Mouse (Mus musculus): ENCODE results near the gene Ckmt2. TPM values are rescaled to one million over a fixed set of nuclear protein-coding genes. Genes with fewer than 3 reads are reported as not detected.

Gene Ckmt2
- polyA plus RNA-seq, 1 experiment from 2014 or later = not detected

GRCm38 (mm10) chr13:91857427-91857826 lies 19.3 kb downstream of the Ckmt2 start:
- H3K4me1 ChIP-seq = no peaks in the 10 kb centered on the region
- H3K27me3 ChIP-seq = no peaks in the 10 kb centered on the region
- H3K27ac ChIP-seq = no peak overlapping the region
- H3K9ac ChIP-seq = no peak overlapping the region
- no peak overlapping the region for H3K4me2 ChIP-seq (replicated peaks)
- H3K9me3 ChIP-seq = no peaks in the 10 kb centered on the region
- H3K4me3 ChIP-seq = no peak overlapping the region
- 70% methylated on average over 8 of the region's 8 CpGs for WGBS
- ATAC-seq (ENCODE audit: insufficient number of reproducible peaks, insufficient read depth, low FRiP score, low TSS enrichment) = no peak
- no peaks in the 10 kb centered on the region for H3K36me3 ChIP-seq

GRCm38 (mm10) chr13:91854412-91854811 lies 22.3 kb downstream of the Ckmt2 start:
- ATAC-seq (ENCODE audit: insufficient number of reproducible peaks, insufficient read depth, low FRiP score, low TSS enrichment) = no peak
- H3K4me2 ChIP-seq (replicated peaks) = no peak overlapping the region
- no peak overlapping the region for H3K27ac ChIP-seq
- H3K4me1 ChIP-seq = no peaks in the 10 kb centered on the region
- H3K36me3 ChIP-seq = no peaks in the 10 kb centered on the region
- H3K9ac ChIP-seq = no peak overlapping the region
- WGBS = 79% methylated on average over 3 of the region's 3 CpGs
- H3K27me3 ChIP-seq = no peaks in the 10 kb centered on the region
- H3K4me3 ChIP-seq = no peak overlapping the region
- no peaks in the 10 kb centered on the region for H3K9me3 ChIP-seq

DNA sequence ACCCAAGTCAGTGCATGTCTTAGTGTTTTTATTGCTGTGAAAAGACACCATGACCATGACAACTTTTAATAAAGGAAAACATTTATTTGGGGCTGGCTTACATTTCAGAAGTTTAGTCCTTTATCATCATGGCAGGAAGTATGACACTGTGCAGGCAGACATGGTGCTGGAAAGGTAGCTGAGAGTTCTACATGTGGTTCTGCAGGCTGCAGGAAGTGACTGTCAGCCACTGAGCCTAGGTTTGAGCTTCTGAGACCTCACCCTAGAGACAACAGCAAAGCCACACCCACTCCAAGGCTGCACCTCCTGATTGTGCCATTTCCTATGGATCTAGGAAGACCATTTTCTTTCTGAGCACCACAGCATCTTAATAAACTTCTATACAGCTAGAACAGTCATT lies 48.8 kb downstream of the Ckmt2 start:
- no peaks in the 10 kb centered on the region for H3K9me3 ChIP-seq
- ATAC-seq (ENCODE audit: insufficient number of reproducible peaks, insufficient read depth, low FRiP score, low TSS enrichment) = no peak
- H3K36me3 ChIP-seq = no peaks in the 10 kb centered on the region

GRCm38 (mm10) chr13:91826066-91826465 lies 50.6 kb downstream of the Ckmt2 start:
- H3K4me1 ChIP-seq = 0 out of 2 replicates have a peak, but pooled peaks cover 4% of the 10 kb centered on the region

More for the DNA sequence above, 48.8 kb downstream of the Ckmt2 start:
- Histone ChIP-seq H3K9ac (no peak overlapping the region), H3K4me1 (0 out of 2 replicates have a peak, but pooled peaks cover 4% of the 10 kb centered on the region), H3K27me3 (no peaks in the 10 kb centered on the region), H3K4me2 (replicated peaks) (no peak overlapping the region), H3K27ac (no peak overlapping the region), H3K4me3 (no peak overlapping the region)

DNA sequence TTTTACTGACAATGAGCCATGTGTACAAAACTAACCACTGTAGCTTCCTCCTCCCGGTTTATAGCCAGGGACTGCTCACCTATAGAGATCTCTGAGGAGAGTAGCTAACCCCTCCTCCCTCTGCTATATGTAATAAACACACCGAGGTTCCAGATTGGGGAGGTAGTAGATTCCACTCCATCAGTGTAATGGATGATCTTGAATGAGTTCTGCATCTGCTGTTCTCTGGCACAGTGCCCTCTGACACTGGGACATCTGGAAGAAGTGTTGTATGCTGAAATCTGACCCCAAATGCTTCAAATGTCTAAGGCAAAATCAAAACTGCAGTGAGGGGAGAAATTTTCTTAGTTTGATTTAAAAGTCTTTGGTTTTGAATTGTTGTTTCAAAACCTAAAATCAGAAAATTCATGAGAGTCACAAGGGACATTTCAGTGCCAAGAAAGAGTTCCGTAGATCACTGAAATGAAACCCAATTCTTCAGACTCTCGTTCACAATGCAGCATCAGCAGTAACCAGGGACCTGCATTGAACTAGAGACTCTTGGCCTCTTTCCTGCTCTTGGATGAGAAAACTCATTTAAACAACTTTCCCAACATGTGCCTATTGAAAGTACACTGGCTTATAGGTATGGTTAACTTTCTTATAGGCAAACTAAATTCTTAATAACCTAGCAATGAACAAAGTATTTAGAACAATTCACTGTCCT lies 51.7 kb downstream of the Ckmt2 start:
- Histone ChIP-seq H3K27ac (0 out of 2 replicates have a peak overlapping the region, but pooled peaks have one; percentile 31), H3K9ac (no peak overlapping the region), H3K4me1 (0 out of 2 replicates have a peak, but pooled peaks cover 4% of the 10 kb centered on the region), H3K4me3 (no peak overlapping the region), H3K27me3 (no peaks in the 10 kb centered on the region), H3K4me2 (replicated peaks) (no peak overlapping the region), H3K9me3 (no peaks in the 10 kb centered on the region), H3K36me3 (no peaks in the 10 kb centered on the region)
- WGBS = 48% methylated on average over 4 of the region's 4 CpGs
- ATAC-seq (ENCODE audit: insufficient number of reproducible peaks, insufficient read depth, low FRiP score, low TSS enrichment) = no peak

More at GRCm38 (mm10) chr13:91826066-91826465, 50.6 kb downstream of the Ckmt2 start:
- no peaks in the 10 kb centered on the region for H3K9me3 ChIP-seq
- ATAC-seq (ENCODE audit: insufficient number of reproducible peaks, insufficient read depth, low FRiP score, low TSS enrichment) = no peak
- no peaks in the 10 kb centered on the region for H3K27me3 ChIP-seq
- H3K9ac ChIP-seq = no peak overlapping the region
- no peak overlapping the region for H3K27ac ChIP-seq
- no peaks in the 10 kb centered on the region for H3K36me3 ChIP-seq
- no peak overlapping the region for H3K4me2 ChIP-seq (replicated peaks)
- no peak overlapping the region for H3K4me3 ChIP-seq
- WGBS = 77% methylated on average over 2 of the region's 2 CpGs

DNA sequence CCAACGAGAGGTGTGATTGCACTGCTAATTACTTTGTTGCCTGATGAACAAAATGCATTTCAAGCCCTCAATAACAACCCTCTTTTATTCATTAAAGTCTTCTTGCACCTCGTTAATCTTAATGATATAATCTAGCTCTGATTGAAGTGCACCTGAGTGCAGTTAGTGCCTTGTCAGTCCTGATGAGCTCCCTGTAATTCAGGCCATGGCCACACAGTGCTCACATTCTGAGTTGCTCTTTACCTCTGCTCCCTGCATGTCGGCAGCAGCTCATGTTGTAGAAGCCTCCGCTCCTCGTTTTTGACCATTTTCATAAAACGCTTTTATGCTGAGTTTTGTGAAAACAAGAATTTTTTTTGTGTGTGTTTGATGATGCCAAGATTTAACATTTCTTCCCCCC lies 53.0 kb downstream of the Ckmt2 start:
- ATAC-seq (ENCODE audit: insufficient number of reproducible peaks, insufficient read depth, low FRiP score, low TSS enrichment) = no peak
- H3K27me3 ChIP-seq = no peaks in the 10 kb centered on the region
- no peak overlapping the region for H3K4me3 ChIP-seq
- H3K27ac ChIP-seq = no peak overlapping the region
- no peak overlapping the region for H3K9ac ChIP-seq
- 0 out of 2 replicates have a peak, but pooled peaks cover 4% of the 10 kb centered on the region for H3K4me1 ChIP-seq
- no peaks in the 10 kb centered on the region for H3K36me3 ChIP-seq
- H3K9me3 ChIP-seq = no peaks in the 10 kb centered on the region
- no peak overlapping the region for H3K4me2 ChIP-seq (replicated peaks)
- WGBS = 68% methylated on average over 6 of the region's 6 CpGs

DNA sequence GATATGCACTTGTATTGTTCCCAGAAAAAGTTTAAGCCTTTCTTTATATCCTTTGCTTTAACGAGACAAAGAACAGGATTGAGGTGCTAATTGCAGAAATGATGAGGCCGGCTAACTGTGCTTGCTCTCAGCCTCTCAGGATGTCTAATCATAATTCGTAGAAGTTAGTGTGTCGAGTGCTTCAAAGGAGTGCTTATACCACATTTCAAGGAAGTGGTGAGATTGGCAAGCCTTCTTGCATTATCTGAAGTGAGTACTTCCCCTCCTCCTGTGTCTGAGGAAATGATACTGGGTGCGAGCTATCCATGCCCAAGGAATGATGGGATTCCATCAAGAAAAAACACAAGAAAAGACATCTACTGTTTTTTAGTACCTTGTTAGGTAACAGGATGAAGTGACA lies 62.0 kb downstream of the Ckmt2 start:
- no peak overlapping the region for H3K9ac ChIP-seq
- H3K4me1 ChIP-seq = no peaks in the 10 kb centered on the region
- H3K27me3 ChIP-seq = no peaks in the 10 kb centered on the region
- no peaks in the 10 kb centered on the region for H3K36me3 ChIP-seq
- no peak overlapping the region for H3K4me2 ChIP-seq (replicated peaks)
- H3K9me3 ChIP-seq = no peaks in the 10 kb centered on the region
- no peak overlapping the region for H3K27ac ChIP-seq
- 90% methylated on average over 5 of the region's 5 CpGs for WGBS
- H3K4me3 ChIP-seq = no peak overlapping the region
- no peak for ATAC-seq (ENCODE audit: insufficient number of reproducible peaks, insufficient read depth, low FRiP score, low TSS enrichment)

DNA sequence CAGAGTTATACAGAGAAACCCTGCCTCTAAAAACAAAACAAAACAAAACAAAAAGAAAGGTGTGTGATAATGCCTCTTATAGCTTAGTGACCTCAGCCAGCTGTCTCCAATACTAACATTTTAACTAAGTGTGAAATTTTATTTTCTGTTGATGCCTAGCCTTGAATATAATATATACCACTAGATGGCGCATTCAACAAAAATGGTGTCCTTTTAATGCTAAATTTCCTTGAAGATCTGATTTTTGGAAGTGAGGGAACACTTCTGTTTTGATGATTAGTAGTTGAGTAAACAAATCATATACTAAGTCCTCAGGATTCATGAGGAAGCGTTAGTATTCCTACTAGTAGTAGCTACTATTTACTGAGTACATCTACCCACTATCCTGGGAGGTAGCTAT lies 67.2 kb downstream of the Ckmt2 start:
- Histone ChIP-seq H3K27ac (no peak overlapping the region), H3K9me3 (no peaks in the 10 kb centered on the region), H3K4me1 (peaks cover 4% of the 10 kb centered on the region; the same call in 1 of the 2 replicates), H3K4me3 (no peak overlapping the region), H3K27me3 (no peaks in the 10 kb centered on the region), H3K9ac (no peak overlapping the region), H3K4me2 (replicated peaks) (no peak overlapping the region), H3K36me3 (peaks cover 14% of the 10 kb centered on the region; the same call in 1 of the 2 replicates)
- no peak for ATAC-seq (ENCODE audit: insufficient number of reproducible peaks, insufficient read depth, low FRiP score, low TSS enrichment)
- WGBS = 45% methylated on average over 2 of the region's 2 CpGs

- peak overlapping the region; percentile 90 for H3K27ac ChIP-seq
- no peak for ATAC-seq (ENCODE audit: insufficient number of reproducible peaks, insufficient read depth, low FRiP score, low TSS enrichment)
- peaks cover 18% of the 10 kb centered on the region; the same call in 1 of the 2 replicates for H3K36me3 ChIP-seq
Observed at GRCm38 (mm10) chr13:91807874-91808575, 68.7 kb downstream of the Ckmt2 start.

DNA sequence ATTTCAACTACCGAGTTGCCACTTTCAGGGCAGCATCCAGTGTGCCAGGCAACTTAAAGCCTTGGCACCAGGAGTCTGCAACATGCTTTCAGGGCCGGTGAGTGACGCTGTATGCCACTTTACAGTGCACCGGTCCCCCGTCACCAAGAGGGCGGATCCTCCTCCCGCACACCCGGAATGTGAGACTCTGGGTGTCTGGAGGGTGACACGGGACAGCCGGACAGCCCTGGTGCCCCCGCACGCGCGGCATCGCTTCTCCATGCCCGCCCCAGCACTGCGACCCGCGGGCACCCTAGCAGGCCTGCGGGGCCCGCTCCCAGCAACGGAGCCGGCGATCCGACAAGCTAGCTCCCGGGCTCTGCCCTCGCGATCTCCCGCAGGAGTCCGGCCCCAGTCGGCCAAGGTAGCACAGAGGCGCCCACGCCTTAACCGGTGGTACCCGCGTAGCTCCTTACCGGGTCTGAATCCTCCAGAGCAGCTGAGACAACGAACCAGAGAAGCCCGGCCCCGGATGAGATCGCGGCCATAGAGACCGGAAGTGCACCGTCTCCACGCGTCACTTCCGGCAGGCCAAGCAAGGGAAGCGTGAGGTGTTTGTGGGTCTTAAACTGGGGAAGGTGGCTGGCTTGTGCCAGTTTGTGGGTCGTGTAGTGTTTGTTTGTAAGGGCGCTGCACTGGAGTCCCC lies 69.4 kb downstream of the Ckmt2 start, which contains the start of gene Zcchc9:
Gene Zcchc9, minus strand, starts transcription at position 551 of the 685 bp plus-strand sequence.
- Histone ChIP-seq H3K9me3 (no peaks in the 10 kb centered on the region), H3K27ac (peak within 1 kb of the TSS; percentile 90), H3K4me2 (replicated peaks) (peak within 1 kb of the TSS; percentile 65), H3K27me3 (no peaks in the 10 kb centered on the region), H3K4me3 (peak within 1 kb of the TSS; percentile 95), H3K36me3 (peaks cover 18% of the 10 kb centered on the region; the same call in 1 of the 2 replicates), H3K9ac (peak within 1 kb of the TSS; percentile 96), H3K4me1 (peaks cover 4% of the 10 kb centered on the region; the same call in 1 of the 2 replicates)
- ATAC-seq (ENCODE audit: insufficient number of reproducible peaks, insufficient read depth, low FRiP score, low TSS enrichment) = peak; percentile 98
- WGBS = under 1% methylated on average over 49 of the region's 50 CpGs

More at GRCm38 (mm10) chr13:91807874-91808575, 68.7 kb downstream of the Ckmt2 start:
- Histone ChIP-seq H3K9me3 (no peaks in the 10 kb centered on the region), H3K4me1 (peaks cover 4% of the 10 kb centered on the region; the same call in 1 of the 2 replicates), H3K4me2 (replicated peaks) (peak overlapping the region; percentile 65), H3K27me3 (no peaks in the 10 kb centered on the region), H3K4me3 (peak overlapping the region; percentile 95), H3K9ac (peak overlapping the region; percentile 96)
- WGBS = 35% methylated on average over 20 of the region's 20 CpGs

All from embryonic facial prominence, embryonic 12.5 days (tissue).